Mouse (Mus musculus) kidney, adult 2 months (tissue): ENCODE measurements around the gene Tm4sf19.

Experiments
- CTCF ChIP-seq: fragments of 200-500 bp; conservative IDR thresholded peaks from 2 replicates; pipeline ENCODE4 v1.5.1; 2011; ENCODE audit warnings: low read depth, mild to moderate bottlenecking, control low read depth, low read length, moderate library complexity, mixed read lengths; ENCODE audit not compliant: insufficient read depth, insufficient read length
- POLR2A ChIP-seq: fragments of 200-500 bp; IDR thresholded peaks from one replicate; pipeline ENCODE4 v1.6.1; 2011; ENCODE audit warnings: low read depth, low read length, control low read depth

DNA sequence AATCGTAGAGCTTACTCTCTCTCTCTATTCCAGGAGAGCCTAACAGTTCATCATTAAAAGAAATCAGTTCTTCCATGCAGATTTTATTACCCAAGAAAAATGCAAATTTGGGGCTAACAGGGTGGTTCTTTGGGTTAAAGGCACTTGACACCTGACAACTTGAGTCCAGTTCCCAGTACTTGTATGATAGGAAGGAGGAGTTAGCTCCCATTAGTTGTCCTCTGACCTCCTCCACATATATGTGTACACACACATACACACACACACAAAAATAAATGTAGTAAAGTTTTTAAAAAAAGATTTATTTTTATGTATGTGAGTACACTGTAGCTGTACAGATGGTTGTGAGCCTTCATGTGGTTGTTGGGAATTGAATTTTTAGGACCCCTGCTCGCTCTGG lies 49.8 kb downstream of the Tm4sf19 start:
- TF ChIP-seq POLR2A (no peak), CTCF (no peak)
